Comparison of ENCODE assay signal across 30 mouse cellular contexts in genomic region chr3:147166555-147166954, GRCm38 (mm10).
DNase-seq lines count a peak whose midpoint lies in the region; ATAC-seq and TF ChIP-seq lines count a peak whose summit lies in the region.
"Had no signal": no experiment of that assay in that cellular context is flagged by ENCODE, and none has a peak within 500 bp of the region (broad histone marks: within the 10 kb centered on the region; RNA-seq: fewer than 3 reads in every experiment).

No protein-coding gene starts in this region.

- no peak for TF ChIP-seq POLR2A in brain, embryonic 14.5 days (IDR thresholded peaks at IDR 0.05; ENCODE audit: borderline replicate concordance, extremely low read depth, insufficient read depth, insufficient read length, poor library complexity, severe bottlenecking)

- no peaks in the 10 kb centered on the region for H3K27me3 ChIP-seq in forebrain, embryonic 13.5 days
- no peaks in the 10 kb centered on the region for H3K27me3 ChIP-seq in forebrain, embryonic 15.5 days
- H3K27me3 ChIP-seq in forebrain, postnatal 0 days (ENCODE audit: insufficient read depth, low read length) = no peaks in the 10 kb centered on the region
- H3K27me3 ChIP-seq in forebrain, embryonic 11.5 days (ENCODE audit: control insufficient read depth, insufficient read depth, low read length) = no peaks in the 10 kb centered on the region
- H3K27me3 ChIP-seq in hindbrain, embryonic 14.5 days (ENCODE audit: control insufficient read depth, insufficient read depth, low read length) = no peaks in the 10 kb centered on the region
- H3K27me3 ChIP-seq: CH12.LX; embryonic facial prominence, embryonic 13.5 days; heart, embryonic 12.5 days; heart, embryonic 15.5 days; hindbrain, embryonic 15.5 days had no signal

- ATAC-seq in forebrain, embryonic 13.5 days = peak; percentile 53; the same call in 1 of the 2 replicates
- no peak for ATAC-seq in forebrain, embryonic 15.5 days (replicated peaks)
- ATAC-seq in forebrain, postnatal 0 days = peak; percentile 47; the same call in 1 of the 2 replicates
- ATAC-seq in forebrain, embryonic 11.5 days (replicated peaks; ENCODE audit: low FRiP score) = no peak
- ATAC-seq in hindbrain, embryonic 14.5 days (ENCODE audit: low FRiP score) = no peak
- ATAC-seq: activated CD4-positive, CD25-positive, alpha-beta regulatory T cell, adult 4 months; intestine, postnatal 0 days had no signal

- H3K4me3 ChIP-seq in forebrain, embryonic 13.5 days = no peak overlapping the region
- no peak overlapping the region for H3K4me3 ChIP-seq in forebrain, embryonic 15.5 days
- no peak overlapping the region for H3K4me3 ChIP-seq in forebrain, postnatal 0 days (ENCODE audit: low read depth, low read length)
- no peak overlapping the region for H3K4me3 ChIP-seq in forebrain, embryonic 11.5 days (ENCODE audit: low read depth, low read length)
- H3K4me3 ChIP-seq in hindbrain, embryonic 14.5 days (replicated peaks; ENCODE audit: low read length) = no peak overlapping the region
- H3K4me3 ChIP-seq: embryonic facial prominence, embryonic 10.5 days; embryonic facial prominence, embryonic 13.5 days; heart, embryonic 12.5 days; heart, embryonic 15.5 days; hindbrain, embryonic 10.5 days; hindbrain, embryonic 15.5 days had no signal

- peaks cover 18% of the 10 kb centered on the region for H3K4me1 ChIP-seq in forebrain, embryonic 13.5 days
- peaks cover 9% of the 10 kb centered on the region; the same call in 1 of the 2 replicates for H3K4me1 ChIP-seq in forebrain, embryonic 15.5 days
- no peaks in the 10 kb centered on the region for H3K4me1 ChIP-seq in forebrain, postnatal 0 days (ENCODE audit: insufficient read depth)
- H3K4me1 ChIP-seq in forebrain, embryonic 11.5 days (replicated peaks; ENCODE audit: control insufficient read depth, insufficient read depth, low read length) = no peaks in the 10 kb centered on the region
- H3K4me1 ChIP-seq in hindbrain, embryonic 14.5 days (replicated peaks; ENCODE audit: control insufficient read depth, insufficient read depth, low read length) = peaks cover 5% of the 10 kb centered on the region; the same call in 1 of the 2 replicates
- H3K4me1 ChIP-seq: hindbrain, embryonic 10.5 days had no signal

- H3K4me2 ChIP-seq in forebrain, embryonic 13.5 days = no peak overlapping the region
- H3K4me2 ChIP-seq in forebrain, embryonic 15.5 days (replicated peaks) = no peak overlapping the region
- H3K4me2 ChIP-seq in forebrain, postnatal 0 days (ENCODE audit: low read depth) = no peak overlapping the region
- no peak overlapping the region for H3K4me2 ChIP-seq in forebrain, embryonic 11.5 days (ENCODE audit: low read depth, low read length, severe bottlenecking)
- H3K4me2 ChIP-seq in hindbrain, embryonic 14.5 days (replicated peaks) = no peak overlapping the region
- H3K4me2 ChIP-seq: embryonic facial prominence, embryonic 13.5 days; heart, embryonic 12.5 days; heart, embryonic 15.5 days; hindbrain, embryonic 15.5 days had no signal

- no peak overlapping the region for H3K9ac ChIP-seq in forebrain, embryonic 13.5 days
- H3K9ac ChIP-seq in forebrain, embryonic 15.5 days (replicated peaks) = no peak overlapping the region
- H3K9ac ChIP-seq in forebrain, postnatal 0 days = no peak overlapping the region
- no peak overlapping the region for H3K9ac ChIP-seq in forebrain, embryonic 11.5 days (ENCODE audit: low read length)
- no peak overlapping the region for H3K9ac ChIP-seq in hindbrain, embryonic 14.5 days
- H3K9ac ChIP-seq: embryonic facial prominence, embryonic 13.5 days; heart, embryonic 12.5 days; heart, embryonic 15.5 days; hindbrain, embryonic 15.5 days had no signal

- H3K9me3 ChIP-seq in forebrain, embryonic 13.5 days (replicated peaks) = no peaks in the 10 kb centered on the region
- H3K9me3 ChIP-seq in forebrain, embryonic 15.5 days = no peaks in the 10 kb centered on the region
- no peaks in the 10 kb centered on the region for H3K9me3 ChIP-seq in forebrain, postnatal 0 days (ENCODE audit: low read length)
- no peaks in the 10 kb centered on the region for H3K9me3 ChIP-seq in forebrain, embryonic 11.5 days (ENCODE audit: control insufficient read depth, low read length)
- no peaks in the 10 kb centered on the region for H3K9me3 ChIP-seq in hindbrain, embryonic 14.5 days (ENCODE audit: control insufficient read depth, low read length)
- H3K9me3 ChIP-seq: embryonic facial prominence, embryonic 10.5 days; embryonic facial prominence, embryonic 13.5 days; heart, embryonic 12.5 days; heart, embryonic 15.5 days; hindbrain, embryonic 10.5 days; hindbrain, embryonic 15.5 days had no signal

- no peak overlapping the region for H3K27ac ChIP-seq in forebrain, embryonic 13.5 days
- H3K27ac ChIP-seq in forebrain, embryonic 15.5 days (replicated peaks) = no peak overlapping the region
- H3K27ac ChIP-seq in forebrain, postnatal 0 days (ENCODE audit: low read depth, low read length) = no peak overlapping the region
- no peak overlapping the region for H3K27ac ChIP-seq in forebrain, embryonic 11.5 days (ENCODE audit: low read depth, low read length)
- no peak overlapping the region for H3K27ac ChIP-seq in hindbrain, embryonic 14.5 days
- H3K27ac ChIP-seq: embryonic facial prominence, embryonic 10.5 days; embryonic facial prominence, embryonic 13.5 days; heart, embryonic 15.5 days; hindbrain, embryonic 10.5 days; hindbrain, embryonic 15.5 days had no signal

- DNase-seq in forebrain, postnatal 0 days = peak; percentile 22
- no peak for DNase-seq in forebrain, embryonic 11.5 days (ENCODE audit: low spot score)
- peak; percentile 46 for DNase-seq in 3T3-L1 (ENCODE audit: low read depth, low spot score)
- peak; percentile 54 for DNase-seq in brain, embryonic 14.5 days (ENCODE audit: low read depth)
- no peak for DNase-seq in hindbrain, embryonic 14.5 days (ENCODE audit: low spot score)
- no peak for DNase-seq in adrenal gland, postnatal 25 days
- DNase-seq: adrenal gland, postnatal 10 days; B cell, adult 2 months; cerebellum, adult 11-12 months; cerebellum, adult 8-10 months; cerebellum, postnatal 10 days; cerebellum, postnatal 36 days; embryo, embryonic 11 days; gastrocnemius, postnatal 25 days; heart, adult 18-20 months; heart, postnatal 10 days; heart, postnatal 36 days; kidney, adult 2 months had no signal

- H3K36me3 ChIP-seq in forebrain, embryonic 13.5 days (ENCODE audit: poor library complexity, severe bottlenecking) = no peaks in the 10 kb centered on the region
- no peaks in the 10 kb centered on the region for H3K36me3 ChIP-seq in forebrain, embryonic 15.5 days
- no peaks in the 10 kb centered on the region for H3K36me3 ChIP-seq in forebrain, postnatal 0 days (ENCODE audit: insufficient read depth)
- H3K36me3 ChIP-seq in forebrain, embryonic 11.5 days (ENCODE audit: control insufficient read depth, insufficient read depth, low read length) = no peaks in the 10 kb centered on the region
- no peaks in the 10 kb centered on the region for H3K36me3 ChIP-seq in hindbrain, embryonic 14.5 days (replicated peaks; ENCODE audit: control insufficient read depth, insufficient read depth)
- H3K36me3 ChIP-seq: embryonic facial prominence, embryonic 10.5 days; embryonic facial prominence, embryonic 13.5 days; G1E; heart, embryonic 12.5 days; heart, embryonic 15.5 days; hindbrain, embryonic 10.5 days; hindbrain, embryonic 15.5 days had no signal

- 30% methylated on average over 5 of the region's 5 CpGs for WGBS in forebrain, embryonic 13.5 days
- 30% methylated on average over 5 of the region's 5 CpGs for WGBS in forebrain, embryonic 15.5 days
- WGBS in forebrain, postnatal 0 days = 22% methylated on average over 5 of the region's 5 CpGs
- 59% methylated on average over 5 of the region's 5 CpGs for WGBS in forebrain, embryonic 11.5 days
- WGBS in hindbrain, embryonic 14.5 days = 61% methylated on average over 5 of the region's 5 CpGs

- TF ChIP-seq CTCF in forebrain, postnatal 0 days (IDR thresholded peaks at IDR 0.05; ENCODE audit: low read depth) = no peak
- no peak for TF ChIP-seq CTCF in brain, embryonic 14.5 days (IDR thresholded peaks at IDR 0.05; ENCODE audit: borderline replicate concordance, extremely low read depth, insufficient read depth, insufficient read length)

Comparison
In these comparisons a context has a peak if more than half of its experiments do, and no peak if none do; other contexts are left out.
1. ATAC-seq: peak in forebrain, embryonic 13.5 days (single experiment) and forebrain, postnatal 0 days (single experiment); none in forebrain, embryonic 15.5 days (single experiment), forebrain, embryonic 11.5 days (single experiment) and hindbrain, embryonic 14.5 days (single experiment).
2. DNase-seq: peak in forebrain, postnatal 0 days (single experiment), 3T3-L1 (single experiment) and brain, embryonic 14.5 days (single experiment); none in forebrain, embryonic 11.5 days (single experiment), hindbrain, embryonic 14.5 days (single experiment) and adrenal gland, postnatal 25 days (single experiment).